Mouse (Mus musculus) forebrain, embryonic 13.5 days (tissue): ENCODE data around the gene Moxd1. TPM values are rescaled to one million over a fixed set of nuclear protein-coding genes. Genes with fewer than 3 reads are reported as not detected.
"Not testable (repeated sequence)": the region's sequence is repeated elsewhere in the genome, so short reads cannot be mapped to it uniquely, and the experiment has no call there.

ENCODE experiments used
- ATAC-seq: fragments of 200-750 bp; cut with Nextera tagmentation; 2 replicates; pipeline ENCODE4 v1.8.0; 2017
- H3K27ac ChIP-seq: fragments of 300-500 bp; sonication (generic); 2 replicates; pipeline ENCODE4 v1.5.1; 2015; ENCODE audit warnings: inconsistent platforms, mild to moderate bottlenecking, moderate library complexity
- H3K27me3 ChIP-seq: fragments of 300-500 bp; sonication (generic); 2 replicates; pipeline ENCODE4 v1.6.1; 2015; ENCODE audit warnings: mild to moderate bottlenecking, inconsistent platforms
- H3K36me3 ChIP-seq: fragments of 300-500 bp; sonication (generic); 2 replicates; pipeline ENCODE4 v1.6.1; 2015; ENCODE audit warnings: mild to moderate bottlenecking, inconsistent platforms; ENCODE audit not compliant: poor library complexity, severe bottlenecking
- H3K4me1 ChIP-seq: fragments of 300-500 bp; sonication (generic); 2 replicates; pipeline ENCODE4 v1.6.1; 2015; ENCODE audit warnings: inconsistent platforms
- H3K4me2 ChIP-seq: fragments of 300-500 bp; sonication (generic); 2 replicates; pipeline ENCODE4 v1.6.1; 2015; ENCODE audit warnings: inconsistent platforms, mild to moderate bottlenecking, moderate library complexity
- H3K4me3 ChIP-seq: fragments of 300-500 bp; sonication (generic); 2 replicates; pipeline ENCODE4 v1.5.1; 2015; ENCODE audit warnings: mild to moderate bottlenecking, inconsistent platforms
- H3K9ac ChIP-seq: fragments of 300-500 bp; sonication (generic); 2 replicates; pipeline ENCODE4 v1.6.1; 2015; ENCODE audit warnings: mild to moderate bottlenecking, inconsistent platforms
- H3K9me3 ChIP-seq: fragments of 300-500 bp; sonication (generic); replicated peaks from 2 replicates; pipeline ENCODE4 v1.6.1; 2016; ENCODE audit warnings: inconsistent platforms
- WGBS: fragments of 180-500 bp; shearing (Covaris S2); methylation state at CpG from one replicate; pipeline ENCODE4 v1.1.7; 2015; 5-methylcytosine and 5-hydroxymethylcytosine counted together
- polyA plus RNA-seq: library from polyadenylated mRNA; unstranded; fragments of >200 nt; fragmentation: Nextera tagmentation; extraction: Ambion mirVana; gene quantifications from 2 replicates; pipeline ENCODE4 v1.2.1, GENCODE M21; 2015

Gene Moxd1
- polyA plus RNA-seq, 1 experiment from 2014 or later, result 0.88 TPM

GRCm38 (mm10) chr10:24291611-24292010 lies 68.3 kb downstream of the Moxd1 start:
- Histone ChIP-seq H3K27me3 (no peaks in the 10 kb centered on the region), H3K36me3 (no peaks in the 10 kb centered on the region), H3K4me2 (no peak overlapping the region), H3K9ac (no peak overlapping the region), H3K4me1 (no peaks in the 10 kb centered on the region), H3K27ac (no peak overlapping the region), H3K9me3 (no peaks in the 10 kb centered on the region), H3K4me3 (no peak overlapping the region)
- no peak for ATAC-seq
- 92% methylated on average over 8 of the region's 8 CpGs for WGBS

GRCm38 (mm10) chr10:24292671-24293070 lies 69.4 kb downstream of the Moxd1 start:
- no peak overlapping the region for H3K27ac ChIP-seq
- ATAC-seq, result no peak
- H3K27me3 ChIP-seq, result no peaks in the 10 kb centered on the region
- WGBS, result 95% methylated on average over 1 of the region's 1 CpGs
- no peak overlapping the region for H3K4me3 ChIP-seq
- H3K9ac ChIP-seq, result no peak overlapping the region
- H3K9me3 ChIP-seq, result no peaks in the 10 kb centered on the region
- H3K4me2 ChIP-seq, result no peak overlapping the region
- no peaks in the 10 kb centered on the region for H3K36me3 ChIP-seq
- H3K4me1 ChIP-seq, result no peaks in the 10 kb centered on the region

- H3K36me3 ChIP-seq, result no peaks in the 10 kb centered on the region
- 76% methylated on average over 4 of the region's 4 CpGs for WGBS
- no peak overlapping the region for H3K4me2 ChIP-seq
- H3K9ac ChIP-seq, result no peak overlapping the region
- H3K4me1 ChIP-seq, result no peaks in the 10 kb centered on the region
- H3K4me3 ChIP-seq, result no peak overlapping the region
- H3K27ac ChIP-seq, result no peak overlapping the region
- no peaks in the 10 kb centered on the region for H3K27me3 ChIP-seq
- no peak for ATAC-seq
- H3K9me3 ChIP-seq, result no peaks in the 10 kb centered on the region
Measured at GRCm38 (mm10) chr10:24296608-24297007, 73.3 kb downstream of the Moxd1 start.

- Histone ChIP-seq H3K9ac (no peak overlapping the region), H3K4me2 (no peak overlapping the region), H3K9me3 (no peaks in the 10 kb centered on the region), H3K4me3 (no peak overlapping the region), H3K4me1 (no peaks in the 10 kb centered on the region), H3K36me3 (no peaks in the 10 kb centered on the region), H3K27me3 (no peaks in the 10 kb centered on the region), H3K27ac (no peak overlapping the region)
- 0% methylated on average over 1 of the region's 1 CpGs for WGBS
- ATAC-seq, result no peak
Measured at GRCm38 (mm10) chr10:24297792-24298191, 74.5 kb downstream of the Moxd1 start.

- Histone ChIP-seq H3K27me3 (no peaks in the 10 kb centered on the region), H3K4me2 (no peak overlapping the region), H3K9me3 (no peaks in the 10 kb centered on the region), H3K27ac (no peak overlapping the region), H3K4me3 (no peak overlapping the region), H3K4me1 (no peaks in the 10 kb centered on the region), H3K9ac (no peak overlapping the region), H3K36me3 (no peaks in the 10 kb centered on the region)
- ATAC-seq, result peak; percentile 84
- 49% methylated on average over 2 of the region's 2 CpGs for WGBS
Measured at GRCm38 (mm10) chr10:24298260-24299244, 75.2 kb downstream of the Moxd1 start.

- H3K27me3 ChIP-seq, result no peaks in the 10 kb centered on the region
- no peaks in the 10 kb centered on the region for H3K36me3 ChIP-seq
- no peak overlapping the region for H3K4me2 ChIP-seq
- H3K9ac ChIP-seq, result no peak overlapping the region
- peak; percentile 71; the same call in 1 of the 2 replicates for ATAC-seq
- 0 out of 2 replicates have a peak, but pooled peaks cover 3% of the 10 kb centered on the region for H3K4me1 ChIP-seq
- WGBS, result under 1% methylated on average over 9 of the region's 9 CpGs
- no peak overlapping the region for H3K27ac ChIP-seq
- no peaks in the 10 kb centered on the region for H3K9me3 ChIP-seq
- H3K4me3 ChIP-seq, result no peak overlapping the region
Measured at GRCm38 (mm10) chr10:24312191-24312611, 88.9 kb downstream of the Moxd1 start.

- H3K27ac ChIP-seq, result no peak overlapping the region
- ATAC-seq, result 0 out of 2 replicates have a peak, but pooled peaks have one; percentile 45
- H3K4me3 ChIP-seq, result no peak overlapping the region
- H3K4me1 ChIP-seq, result 0 out of 2 replicates have a peak, but pooled peaks cover 5% of the 10 kb centered on the region
- H3K4me2 ChIP-seq, result 0 out of 2 replicates have a peak overlapping the region, but pooled peaks have one; percentile 7
- H3K36me3 ChIP-seq, result no peaks in the 10 kb centered on the region
- H3K9me3 ChIP-seq, result no peaks in the 10 kb centered on the region
- no peaks in the 10 kb centered on the region for H3K27me3 ChIP-seq
- no peak overlapping the region for H3K9ac ChIP-seq
- WGBS, result 55% methylated on average over 19 of the region's 19 CpGs
Measured at GRCm38 (mm10) chr10:24317126-24317836, 94.0 kb downstream of the Moxd1 start.

GRCm38 (mm10) chr10:24320326-24320725 lies 97.0 kb downstream of the Moxd1 start:
- Histone ChIP-seq H3K36me3 (no peaks in the 10 kb centered on the region), H3K4me1 (0 out of 2 replicates have a peak, but pooled peaks cover 5% of the 10 kb centered on the region), H3K27ac (no peak overlapping the region), H3K9me3 (no peaks in the 10 kb centered on the region), H3K9ac (no peak overlapping the region), H3K4me3 (no peak overlapping the region), H3K27me3 (no peaks in the 10 kb centered on the region), H3K4me2 (no peak overlapping the region)
- ATAC-seq, result no peak
- WGBS, result 81% methylated on average over 3 of the region's 3 CpGs

- 90% methylated on average over 4 of the region's 4 CpGs for WGBS
- H3K9me3 ChIP-seq, result no peaks in the 10 kb centered on the region
- no peak overlapping the region for H3K9ac ChIP-seq
- H3K27ac ChIP-seq, result no peak overlapping the region
- H3K4me2 ChIP-seq, result no peak overlapping the region
- H3K36me3 ChIP-seq, result no peaks in the 10 kb centered on the region
- H3K4me3 ChIP-seq, result no peak overlapping the region
- ATAC-seq, result no peak
- no peaks in the 10 kb centered on the region for H3K4me1 ChIP-seq
- no peaks in the 10 kb centered on the region for H3K27me3 ChIP-seq
Measured at GRCm38 (mm10) chr10:24323066-24323465, 99.7 kb downstream of the Moxd1 start.

GRCm38 (mm10) chr10:24327265-24327664 lies 103.9 kb downstream of the Moxd1 start:
- not testable (repeated sequence) for H3K36me3 ChIP-seq, H3K4me3 ChIP-seq, ATAC-seq, H3K9me3 ChIP-seq, H3K4me2 ChIP-seq, H3K4me1 ChIP-seq, H3K27ac ChIP-seq, H3K27me3 ChIP-seq, H3K9ac ChIP-seq
- WGBS, result 21% methylated on average over 8 of the region's 8 CpGs

- no peaks in the 10 kb centered on the region for H3K4me1 ChIP-seq
- no peak overlapping the region for H3K9ac ChIP-seq
- H3K27ac ChIP-seq, result no peak overlapping the region
- 39% methylated on average over 3 of the region's 3 CpGs for WGBS
- no peaks in the 10 kb centered on the region for H3K36me3 ChIP-seq
- H3K4me3 ChIP-seq, result no peak overlapping the region
- no peaks in the 10 kb centered on the region for H3K27me3 ChIP-seq
- no peak for ATAC-seq
- H3K4me2 ChIP-seq, result no peak overlapping the region
- no peaks in the 10 kb centered on the region; the same call in 1 of the 2 replicates for H3K9me3 ChIP-seq
Measured at GRCm38 (mm10) chr10:24332799-24333198, 109.5 kb downstream of the Moxd1 start.

GRCm38 (mm10) chr10:24339593-24340143 lies 116.4 kb downstream of the Moxd1 start:
- Histone ChIP-seq H3K36me3 (no peaks in the 10 kb centered on the region), H3K27ac (no peak overlapping the region), H3K9ac (no peak overlapping the region), H3K4me3 (no peak overlapping the region), H3K4me1 (peaks cover 9% of the 10 kb centered on the region), H3K27me3 (no peaks in the 10 kb centered on the region), H3K9me3 (no peaks in the 10 kb centered on the region; the same call in 1 of the 2 replicates), H3K4me2 (no peak overlapping the region)
- no peak for ATAC-seq
- 88% methylated on average over 10 of the region's 10 CpGs for WGBS
